Mouse (Mus musculus) lung, postnatal 10 days (tissue): ENCODE measurements at regions not wholly inside any gene's neighbourhood (a gene's known extent, or its start where the extent isn't known, plus 50 kb on each side); places are given as distances from the start of the nearest gene placed in this dataset.
"Not testable (repeated sequence)": the region's sequence is repeated elsewhere in the genome, so short reads cannot be mapped to it uniquely, and the experiment has no call there.

ENCODE experiments used
- DNase-seq: peaks from one replicate; pipeline ENCODE4 v3.0.0; 2021

DNA sequence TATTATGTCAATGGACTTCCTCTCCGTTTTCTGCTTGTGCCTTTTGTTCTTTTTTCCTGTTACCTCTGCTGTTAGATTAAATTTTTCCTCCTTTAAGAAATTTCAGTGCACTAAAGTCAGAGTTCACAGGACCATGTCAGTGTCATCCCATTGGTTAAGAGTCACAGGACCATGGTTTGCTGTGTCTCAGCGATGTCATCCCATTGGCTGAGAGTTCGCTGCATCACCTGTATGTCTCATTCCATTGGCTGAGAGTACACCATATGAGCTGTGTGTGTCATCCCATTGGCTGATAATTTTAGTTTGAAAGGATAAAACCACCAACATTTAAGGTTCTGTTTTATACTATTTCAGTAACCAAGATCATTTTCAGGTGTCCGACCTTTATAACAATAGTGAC lies 50.7 kb upstream of the Jade1 start:
- no peak for DNase-seq

- DNase-seq, result no peak
Observed at GRCm38 (mm10) chr3:41502161-41502560, 53.4 kb upstream of the Jade1 start.

- not testable (repeated sequence) for DNase-seq
Observed at GRCm38 (mm10) chr3:41501639-41502038, 53.9 kb upstream of the Jade1 start.

DNA sequence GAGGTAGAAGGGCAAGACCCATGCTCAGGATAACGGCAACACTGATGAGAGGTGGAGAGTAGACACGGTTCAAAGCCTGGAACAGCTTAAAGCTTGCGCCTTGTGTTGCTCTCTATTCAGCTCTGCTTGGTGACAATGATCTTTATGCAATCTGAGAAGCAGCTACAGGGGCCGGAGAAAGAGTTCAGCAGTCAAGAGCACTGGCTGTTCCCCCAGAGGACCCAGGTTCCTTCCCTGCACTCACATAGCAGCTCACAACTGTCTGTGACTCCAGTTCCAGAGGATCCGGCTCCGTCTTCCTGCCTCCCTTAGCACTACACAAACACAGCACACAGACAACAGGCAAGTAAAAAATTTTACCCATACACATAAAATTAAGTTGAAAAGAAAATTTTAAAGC lies 54.4 kb upstream of the Jade1 start:
- DNase-seq, result no peak

DNA sequence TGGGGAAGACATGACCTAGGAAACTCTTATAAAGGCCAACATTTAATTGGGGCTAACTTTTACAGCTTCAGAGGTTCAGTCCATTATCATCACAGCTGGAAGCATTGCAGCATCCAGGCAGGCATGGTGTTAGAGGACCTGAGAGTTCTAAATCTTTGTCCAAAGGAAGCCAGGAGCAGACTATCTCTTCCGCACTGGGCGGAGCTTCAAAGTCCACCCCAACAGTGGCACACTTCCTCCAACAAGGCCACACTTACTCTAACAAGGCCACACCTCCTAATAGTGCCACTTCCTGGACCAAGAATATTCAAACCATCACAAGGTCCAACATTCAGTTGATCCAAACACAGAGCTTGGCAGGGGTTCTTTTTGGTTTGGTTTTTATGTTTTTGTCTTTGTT lies 55.9 kb upstream of the Jade1 start:
- DNase-seq, result no peak

- DNase-seq, result peak; percentile 50
Observed at GRCm38 (mm10) chr3:41498791-41499190, 56.7 kb upstream of the Jade1 start.

- DNase-seq, result no peak
Observed at GRCm38 (mm10) chr3:41497771-41498170, 57.8 kb upstream of the Jade1 start.

DNA sequence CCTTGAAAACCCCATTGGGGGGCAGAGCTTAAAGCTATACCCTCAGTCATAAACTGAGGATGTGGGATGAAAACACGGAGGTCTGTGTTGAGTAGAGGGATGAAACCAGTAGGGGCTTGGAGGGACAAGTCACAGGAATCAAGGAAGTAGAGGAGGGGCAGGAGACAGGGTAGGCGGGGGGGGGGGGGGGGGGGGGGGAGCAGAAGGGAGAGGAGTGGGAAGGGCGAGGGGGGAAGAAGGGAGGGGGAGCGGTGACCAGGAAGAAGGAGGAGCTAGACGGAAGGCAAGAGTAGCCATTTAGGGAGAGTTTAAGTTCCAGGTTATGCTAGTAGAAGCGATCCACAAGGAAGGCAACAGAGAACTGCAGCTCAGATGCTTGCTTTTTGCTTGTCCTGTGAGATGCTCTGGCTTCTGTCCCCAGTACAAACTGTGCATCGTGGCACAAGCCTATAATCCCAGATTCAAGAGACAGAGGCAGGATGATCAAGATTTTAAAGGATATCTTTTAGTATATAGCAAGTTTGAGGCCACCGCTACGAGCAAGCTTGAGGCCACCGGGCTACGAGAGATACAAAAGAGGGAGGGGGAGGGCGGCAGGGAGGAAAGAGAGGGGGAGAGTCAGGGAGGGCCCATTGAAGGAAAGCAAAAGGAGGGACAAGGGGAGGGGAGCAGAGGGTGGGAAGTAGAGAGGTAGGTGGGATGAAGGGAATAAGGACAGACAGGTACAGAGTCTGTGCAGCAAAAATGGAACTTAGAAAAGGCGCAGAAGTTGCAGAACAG lies 58.4 kb upstream of the Jade1 start:
- DNase-seq, result peak; percentile 57

DNA sequence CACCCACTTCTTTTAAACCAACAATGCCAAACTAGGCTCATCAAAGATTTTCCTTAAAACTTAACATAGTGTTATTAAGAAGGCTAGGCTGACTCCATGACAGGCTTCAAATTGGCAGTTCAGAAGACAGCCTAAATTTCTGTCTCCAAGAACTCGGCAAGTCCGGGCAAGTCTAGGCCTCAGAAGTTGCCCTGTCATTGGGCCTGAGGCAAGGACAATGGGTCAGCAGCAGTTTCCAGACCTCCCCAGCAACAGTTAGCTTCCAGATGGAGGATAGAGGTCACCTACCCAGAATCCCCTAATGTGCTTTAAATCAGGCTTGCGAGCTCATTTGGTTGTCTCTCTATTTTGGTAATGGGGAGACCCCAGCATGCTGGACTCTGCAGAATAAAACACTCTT lies 59.6 kb upstream of the Jade1 start:
- no peak for DNase-seq

GRCm38 (mm10) chr3:41495097-41495496 lies 60.4 kb upstream of the Jade1 start:
- no peak for DNase-seq

GRCm38 (mm10) chr3:41493472-41493871 lies 62.1 kb upstream of the Jade1 start:
- DNase-seq, result no peak

GRCm38 (mm10) chr3:41492727-41493392 lies 62.7 kb upstream of the Jade1 start:
- DNase-seq, result no peak

DNA sequence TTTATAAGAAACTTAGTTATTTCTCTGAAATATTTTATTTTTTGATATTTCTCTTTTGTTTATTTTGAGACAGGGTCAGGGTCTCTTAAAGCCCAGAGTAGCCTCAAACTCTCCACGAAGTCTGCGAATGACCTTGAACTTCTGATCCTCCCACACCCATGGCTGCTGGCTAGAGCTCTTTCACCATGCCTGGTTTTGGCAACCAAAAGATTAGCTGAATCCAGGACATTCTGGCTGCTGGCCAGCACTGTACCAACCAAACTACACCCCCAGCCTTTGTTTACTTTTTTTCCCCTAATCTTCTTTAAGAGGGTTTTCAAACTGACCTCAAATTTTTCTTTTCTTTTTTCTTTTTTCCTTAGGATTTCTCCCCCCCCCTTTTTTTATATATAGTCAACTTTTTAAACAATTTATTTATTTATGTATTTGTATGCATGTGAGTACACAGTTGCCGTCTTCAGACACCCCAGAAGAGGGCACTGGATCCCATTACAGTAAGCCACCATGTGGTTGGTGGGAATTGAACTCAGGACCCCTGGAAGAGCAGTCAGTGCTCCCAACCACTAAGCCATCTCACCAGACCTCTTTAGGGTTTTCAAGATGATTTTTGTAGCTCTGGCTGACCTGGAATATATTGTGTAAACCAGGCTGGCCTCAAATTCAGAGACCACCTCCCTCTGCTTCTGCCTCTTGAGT lies 63.4 kb upstream of the Jade1 start:
- no peak for DNase-seq

GRCm38 (mm10) chr3:41491185-41491584 lies 64.3 kb upstream of the Jade1 start:
- peak; percentile 55 for DNase-seq

GRCm38 (mm10) chr3:41489998-41490397 lies 65.5 kb upstream of the Jade1 start:
- no peak for DNase-seq

- DNase-seq, result peak; percentile 60
Observed at GRCm38 (mm10) chr3:41489571-41489970, 66.0 kb upstream of the Jade1 start.

DNA sequence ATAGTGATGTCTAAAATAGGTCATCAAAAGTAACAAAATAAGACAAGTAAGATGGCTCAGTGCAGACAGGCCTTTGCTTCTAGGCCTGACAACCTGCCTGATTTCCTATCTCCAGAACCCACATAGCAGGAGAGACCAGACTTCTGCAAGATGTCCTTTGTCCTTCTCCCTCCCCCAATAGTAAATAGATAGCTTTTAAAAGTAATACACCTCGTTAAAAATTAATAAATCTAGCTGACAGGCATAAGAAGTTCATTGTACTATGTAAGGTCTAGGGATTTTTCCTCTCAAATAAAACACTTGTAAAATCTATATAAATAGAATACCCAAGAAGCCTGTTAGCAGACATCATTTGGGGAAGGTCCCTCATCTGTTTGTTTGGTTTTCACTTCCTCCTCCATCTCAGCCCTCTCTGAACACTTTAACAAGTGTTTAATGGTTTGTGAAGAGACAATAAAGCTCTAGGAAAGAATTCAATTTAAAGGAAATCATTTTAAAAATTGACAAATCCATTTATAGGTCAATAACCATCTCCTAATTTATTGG lies 67.2 kb upstream of the Jade1 start:
- no peak for DNase-seq

GRCm38 (mm10) chr3:41484920-41485319 lies 70.6 kb upstream of the Jade1 start:
- DNase-seq, result no peak

GRCm38 (mm10) chr3:41483582-41483981 lies 71.9 kb upstream of the Jade1 start:
- peak; percentile 61 for DNase-seq

DNA sequence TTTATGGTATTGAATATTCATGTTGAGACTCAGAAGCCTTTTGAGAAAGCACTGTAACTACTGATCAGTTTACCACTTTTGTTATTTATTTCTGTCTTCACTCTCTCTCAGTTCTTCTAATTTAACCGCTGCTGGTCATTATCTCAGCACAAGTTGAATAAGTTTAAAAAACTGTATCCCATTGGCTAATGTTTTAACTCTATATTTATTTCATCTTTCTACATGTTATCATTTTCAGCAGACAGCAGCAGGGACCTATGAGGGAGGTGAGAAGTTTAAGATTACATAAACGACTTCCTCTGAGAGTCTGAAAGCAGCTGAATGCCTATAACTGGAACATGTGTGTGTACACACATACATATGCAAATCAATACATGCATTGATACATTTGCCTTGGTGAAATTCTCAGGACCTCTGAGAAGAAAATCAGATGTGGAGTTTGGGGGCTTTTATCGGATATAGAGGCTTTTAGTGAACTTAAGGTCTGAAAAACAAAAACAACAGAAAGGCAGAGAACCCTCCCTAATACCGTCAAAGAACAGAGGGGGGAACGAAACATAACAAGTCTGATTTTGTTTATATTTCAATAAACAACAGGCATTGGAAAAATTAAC lies 72.5 kb upstream of the Jade1 start:
- DNase-seq, result no peak

DNA sequence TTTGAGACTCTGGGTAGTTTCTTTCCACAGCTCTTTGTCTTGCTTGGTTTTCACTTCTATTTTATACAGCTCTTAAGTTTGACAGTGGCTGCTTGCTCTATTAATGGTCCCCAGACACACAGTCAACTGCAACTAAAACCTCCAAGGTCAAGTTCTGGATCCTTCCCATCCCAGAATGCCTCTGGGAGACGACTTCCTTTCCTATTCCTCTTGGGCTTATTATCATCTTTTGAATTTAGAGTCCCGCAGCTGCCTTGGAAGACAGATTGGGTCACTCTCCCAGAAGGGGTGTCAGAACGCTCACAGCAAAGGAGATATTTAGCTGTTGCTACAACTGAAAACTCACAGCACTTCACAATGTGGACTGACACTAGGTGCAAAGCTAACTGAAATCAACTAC lies 75.3 kb upstream of the Jade1 start:
- no peak for DNase-seq

DNA sequence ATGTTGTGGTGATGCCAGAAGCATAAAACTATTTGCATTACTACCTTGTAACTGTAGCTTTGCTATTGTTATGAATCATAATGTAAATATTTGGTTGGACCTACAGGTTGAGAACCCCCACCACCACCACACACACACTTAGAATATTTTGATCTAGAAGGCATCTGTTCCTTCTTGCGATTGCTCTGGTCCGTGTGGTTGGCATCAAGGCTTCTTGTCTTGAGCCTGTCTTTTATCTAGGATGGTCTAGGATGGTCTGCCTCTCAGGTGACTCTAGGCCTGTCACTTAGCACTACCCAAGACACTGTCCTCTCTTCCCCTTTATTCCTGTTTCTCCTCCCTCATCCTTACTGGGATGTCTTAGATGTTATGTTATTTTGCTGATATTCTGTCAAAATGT lies 76.6 kb upstream of the Jade1 start:
- no peak for DNase-seq

DNA sequence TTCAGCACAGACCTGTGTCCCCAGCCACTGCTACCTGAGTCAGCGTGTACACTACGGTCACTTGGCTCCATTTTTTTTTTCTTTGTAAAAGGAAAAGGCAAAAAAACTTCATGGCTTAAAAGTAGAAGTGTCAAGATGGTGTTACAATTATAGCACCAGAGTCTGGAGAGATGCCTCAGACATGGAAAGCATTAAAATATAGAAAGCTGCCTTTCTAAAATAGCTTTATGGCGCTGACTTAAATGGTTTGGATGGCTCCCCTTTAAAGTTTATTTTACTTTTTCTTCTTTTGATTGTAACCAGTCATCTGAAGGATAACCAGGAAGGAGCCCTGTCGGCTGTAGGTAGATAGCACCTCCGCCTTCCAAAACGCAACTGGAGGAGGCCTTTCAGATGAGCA lies 79.0 kb upstream of the Jade1 start:
- DNase-seq, result no peak
